Mouse (Mus musculus): ENCODE measurements around the gene Ifit2.
"Not testable (repeated sequence)": the region's sequence is repeated elsewhere in the genome, so short reads cannot be mapped to it uniquely, and the experiment has no call there.

Gene Ifit2

GRCm38 (mm10) chr19:34585740-34586458 is 35.4 kb downstream of the Ifit2 start:
- in situ Hi-C loops (cut with MboI; ENCODE audit: unreplicated experiment in 2 of 2) = not testable (repeated sequence)

GRCm38 (mm10) chr19:34587898-34588692 is 37.6 kb downstream of the Ifit2 start:
- in situ Hi-C loops (cut with MboI; ENCODE audit: unreplicated experiment in 2 of 2) = not testable (repeated sequence)

- in situ Hi-C loops (cut with MboI; ENCODE audit: unreplicated experiment in 2 of 2) = no loop called here
Measured at GRCm38 (mm10) chr19:34588959-34589358, 38.5 kb downstream of the Ifit2 start.

GRCm38 (mm10) chr19:34593456-34593855 is 43.0 kb downstream of the Ifit2 start:
- in situ Hi-C loops (cut with MboI; ENCODE audit: unreplicated experiment in 2 of 2) = loop anchor here in 1 of 2 experiments (5.0 kb wide), 1 partner anchor 36 kb away; no protein-coding TSS in a partner anchor

GRCm38 (mm10) chr19:34594523-34594922 is 44.0 kb downstream of the Ifit2 start:
- in situ Hi-C loops (cut with MboI; ENCODE audit: unreplicated experiment in 2 of 2) = loop anchor here in 1 of 2 experiments (5.0 kb wide), 1 partner anchor 37 kb away; no protein-coding TSS in a partner anchor

- in situ Hi-C loops (cut with MboI; ENCODE audit: unreplicated experiment in 2 of 2) = loop anchor here in 1 of 2 experiments (5.0 kb wide), 1 partner anchor 40 kb away; no protein-coding TSS in a partner anchor
Measured at GRCm38 (mm10) chr19:34596811-34597210, 46.3 kb downstream of the Ifit2 start.

- in situ Hi-C loops (cut with MboI; ENCODE audit: unreplicated experiment in 2 of 2) = loop anchor here in 1 of 2 experiments (5.0 kb wide), 1 partner anchor 41 kb away; no protein-coding TSS in a partner anchor
Measured at GRCm38 (mm10) chr19:34598341-34598740, 47.8 kb downstream of the Ifit2 start.

- in situ Hi-C loops (cut with MboI; ENCODE audit: unreplicated experiment in 2 of 2) = loop anchor here in 1 of 2 experiments (5.0 kb wide), 1 partner anchor 42 kb away; no protein-coding TSS in a partner anchor
Measured at GRCm38 (mm10) chr19:34599250-34599649, 48.8 kb downstream of the Ifit2 start.

- in situ Hi-C loops (cut with MboI; ENCODE audit: unreplicated experiment in 2 of 2) = not testable (repeated sequence)
Measured at GRCm38 (mm10) chr19:34601888-34602287, 51.4 kb downstream of the Ifit2 start, which contains the start of gene Ifit1bl1. Gene Ifit1bl1 (minus strand): TSS chr19:34601956.

GRCm38 (mm10) chr19:34605472-34605871 is 55.0 kb downstream of the Ifit2 start:
- in situ Hi-C loops (cut with MboI; ENCODE audit: unreplicated experiment in 2 of 2) = no loop called here

GRCm38 (mm10) chr19:34607237-34608051 is 57.0 kb downstream of the Ifit2 start, which contains the start of gene Ifit3b:
Gene Ifit3b (plus strand): TSS chr19:34607970.
- in situ Hi-C loops (cut with MboI; ENCODE audit: unreplicated experiment in 2 of 2) = not testable (repeated sequence)

- in situ Hi-C loops (cut with MboI; ENCODE audit: unreplicated experiment in 2 of 2) = not testable (repeated sequence)
Measured at GRCm38 (mm10) chr19:34610118-34610517, 59.6 kb downstream of the Ifit2 start.

GRCm38 (mm10) chr19:34612243-34613001 is 61.9 kb downstream of the Ifit2 start:
- in situ Hi-C loops (cut with MboI; ENCODE audit: unreplicated experiment in 2 of 2) = not testable (repeated sequence)

GRCm38 (mm10) chr19:34620871-34621270 is 70.4 kb downstream of the Ifit2 start:
- in situ Hi-C loops (cut with MboI; ENCODE audit: unreplicated experiment in 2 of 2) = no loop called here

- in situ Hi-C loops (cut with MboI; ENCODE audit: unreplicated experiment in 2 of 2) = no loop called here
Measured at GRCm38 (mm10) chr19:34623781-34624180, 73.3 kb downstream of the Ifit2 start.

GRCm38 (mm10) chr19:34624663-34625062 is 74.2 kb downstream of the Ifit2 start:
- in situ Hi-C loops (cut with MboI; ENCODE audit: unreplicated experiment in 2 of 2) = no loop called here

All from v-Abl transformed pro-B cells (cell line).